9 mouse cellular contexts compared by ENCODE assay signal in genomic region chr5:119097576-119098193, GRCm38 (mm10).
DNase-seq lines count a peak whose midpoint lies in the region; ATAC-seq and TF ChIP-seq lines count a peak whose summit lies in the region.
"Had no signal": no experiment of that assay in that cellular context is flagged by ENCODE, and none has a peak within 500 bp of the region (broad histone marks: within the 10 kb centered on the region; RNA-seq: fewer than 3 reads in every experiment).

No protein-coding gene starts in this region.

- no peak for TF ChIP-seq EP300 in stomach, postnatal 0 days (optimal IDR thresholded peaks at IDR 0.05)

- no peak overlapping the region for H3K4me3 ChIP-seq in neural tube, embryonic 11.5 days (ENCODE audit: low read depth, low read length)
- H3K4me3 ChIP-seq in forebrain, embryonic 12.5 days (replicated peaks) = peak overlapping the region; percentile 29
- peak overlapping the region; percentile 21 for H3K4me3 ChIP-seq in limb, embryonic 12.5 days (replicated peaks)
- H3K4me3 ChIP-seq in stomach, postnatal 0 days (ENCODE audit: low read depth, low read length) = no peak overlapping the region
- H3K4me3 ChIP-seq: erythroblast, embryonic 14.5 days had no signal

- peak; percentile 29 for DNase-seq in neural tube, embryonic 11.5 days (ENCODE audit: low spot score)
- no peak for DNase-seq in neural tube, embryonic 10.5 days (ENCODE audit: extremely low spot score, low spot score)
- DNase-seq in stomach, postnatal 0 days (ENCODE audit: low spot score) = no peak
- DNase-seq in cerebellum, postnatal 25 days = no peak
- DNase-seq: adrenal gland, postnatal 25 days had no signal

- 3% methylated on average over 17 of the region's 17 CpGs for WGBS in neural tube, embryonic 11.5 days
- 5% methylated on average over 17 of the region's 17 CpGs for WGBS in forebrain, embryonic 12.5 days
- WGBS in limb, embryonic 12.5 days = 6% methylated on average over 17 of the region's 17 CpGs
- 5% methylated on average over 17 of the region's 17 CpGs for WGBS in stomach, postnatal 0 days

- peak overlapping the region; percentile 24; the same call in 1 of the 2 replicates for H3K4me2 ChIP-seq in neural tube, embryonic 11.5 days (ENCODE audit: low read depth)
- peak overlapping the region; percentile 52 for H3K4me2 ChIP-seq in forebrain, embryonic 12.5 days
- peak overlapping the region; percentile 44 for H3K4me2 ChIP-seq in limb, embryonic 12.5 days
- H3K4me2 ChIP-seq in stomach, postnatal 0 days (replicated peaks; ENCODE audit: low read depth) = peak overlapping the region; percentile 40

- no peaks in the 10 kb centered on the region for H3K27me3 ChIP-seq in neural tube, embryonic 11.5 days (ENCODE audit: control insufficient read depth, insufficient read depth, low read length)
- H3K27me3 ChIP-seq in forebrain, embryonic 12.5 days = peaks cover 9% of the 10 kb centered on the region; the same call in 1 of the 2 replicates
- peaks cover 66% of the 10 kb centered on the region for H3K27me3 ChIP-seq in limb, embryonic 12.5 days
- no peaks in the 10 kb centered on the region for H3K27me3 ChIP-seq in stomach, postnatal 0 days (ENCODE audit: control insufficient read depth, insufficient read depth, low read length)

- no peak for ATAC-seq in neural tube, embryonic 11.5 days (ENCODE audit: insufficient read depth, low FRiP score, low TSS enrichment)
- 0 out of 2 replicates have a peak, but pooled peaks have one; percentile 23 for ATAC-seq in forebrain, embryonic 12.5 days (ENCODE audit: low FRiP score)
- ATAC-seq in limb, embryonic 12.5 days (ENCODE audit: insufficient number of reproducible peaks, insufficient read depth, low FRiP score, low TSS enrichment, low read depth) = no peak
- ATAC-seq in stomach, postnatal 0 days (ENCODE audit: low FRiP score, low TSS enrichment) = no peak
- ATAC-seq in CD4-positive, CD25-positive, alpha-beta regulatory T cell, adult 4 months = no peak

- no peak for TF ChIP-seq CTCF in stomach, postnatal 0 days (IDR thresholded peaks at IDR 0.05; ENCODE audit: low read depth)

- H3K9me3 ChIP-seq in neural tube, embryonic 11.5 days (ENCODE audit: control insufficient read depth, low read length) = no peaks in the 10 kb centered on the region
- H3K9me3 ChIP-seq in forebrain, embryonic 12.5 days = no peaks in the 10 kb centered on the region
- no peaks in the 10 kb centered on the region for H3K9me3 ChIP-seq in limb, embryonic 12.5 days
- H3K9me3 ChIP-seq in stomach, postnatal 0 days (ENCODE audit: control insufficient read depth, low read length) = no peaks in the 10 kb centered on the region

- no peak overlapping the region for H3K27ac ChIP-seq in neural tube, embryonic 11.5 days (ENCODE audit: low read depth, low read length)
- H3K27ac ChIP-seq in forebrain, embryonic 12.5 days = no peak overlapping the region
- H3K27ac ChIP-seq in limb, embryonic 12.5 days = no peak overlapping the region
- H3K27ac ChIP-seq in stomach, postnatal 0 days (replicated peaks) = no peak overlapping the region

- H3K4me1 ChIP-seq in neural tube, embryonic 11.5 days (ENCODE audit: control insufficient read depth, insufficient read depth, low read length) = no peaks in the 10 kb centered on the region
- H3K4me1 ChIP-seq in forebrain, embryonic 12.5 days = no peaks in the 10 kb centered on the region
- 0 out of 2 replicates have a peak, but pooled peaks cover 7% of the 10 kb centered on the region for H3K4me1 ChIP-seq in limb, embryonic 12.5 days (replicated peaks)
- no peaks in the 10 kb centered on the region for H3K4me1 ChIP-seq in stomach, postnatal 0 days (replicated peaks; ENCODE audit: control insufficient read depth, insufficient read depth)

- H3K9ac ChIP-seq in neural tube, embryonic 11.5 days (ENCODE audit: low read length) = peak overlapping the region; percentile 33; the same call in 1 of the 2 replicates
- 0 out of 2 replicates have a peak overlapping the region, but pooled peaks have one; percentile 38 for H3K9ac ChIP-seq in forebrain, embryonic 12.5 days
- H3K9ac ChIP-seq in limb, embryonic 12.5 days (replicated peaks) = peak overlapping the region; percentile 40; the same call in 1 of the 2 replicates
- H3K9ac ChIP-seq in stomach, postnatal 0 days (ENCODE audit: low read length) = no peak overlapping the region

- no peaks in the 10 kb centered on the region for H3K36me3 ChIP-seq in neural tube, embryonic 11.5 days (ENCODE audit: control insufficient read depth, insufficient read depth, low read length)
- H3K36me3 ChIP-seq in forebrain, embryonic 12.5 days (replicated peaks) = no peaks in the 10 kb centered on the region
- no peaks in the 10 kb centered on the region for H3K36me3 ChIP-seq in limb, embryonic 12.5 days
- no peaks in the 10 kb centered on the region for H3K36me3 ChIP-seq in stomach, postnatal 0 days (ENCODE audit: control insufficient read depth, insufficient read depth, low read length)

Comparison
In these comparisons a context has a peak if more than half of its experiments do, and no peak if none do; other contexts are left out.
1. H3K4me3 ChIP-seq: peak in forebrain, embryonic 12.5 days (single experiment) and limb, embryonic 12.5 days (single experiment); none in neural tube, embryonic 11.5 days (single experiment) and stomach, postnatal 0 days (single experiment).
2. Peak in every context shown above with its lines, with median percentiles within 50 percentile points of each other: H3K4me2 ChIP-seq.